Mouse (Mus musculus): ENCODE data around the gene Mcm10.
"Not testable (repeated sequence)": the region's sequence is repeated elsewhere in the genome, so short reads cannot be mapped to it uniquely, and the experiment has no call there.

Mcm10 gene

DNA sequence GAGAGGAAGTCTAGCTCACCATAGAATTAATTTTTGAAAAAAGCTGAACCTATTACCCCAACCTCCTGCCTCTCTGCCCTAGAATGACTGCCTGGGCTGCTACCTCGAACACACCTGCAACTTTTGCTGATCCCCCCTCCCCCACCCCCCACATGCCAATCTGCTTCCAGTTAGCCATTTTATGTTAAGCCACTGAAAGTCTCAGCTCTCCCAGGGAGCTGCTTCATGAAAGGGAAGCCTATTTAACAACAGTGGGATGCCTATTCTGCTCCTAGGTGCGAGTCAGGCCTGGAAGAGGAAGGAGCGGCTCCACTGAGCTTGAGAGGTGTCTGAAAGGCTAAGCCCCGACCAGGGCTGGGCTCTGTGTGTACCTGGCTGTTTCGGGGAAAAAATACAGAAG is 28.6 kb downstream of the Mcm10 start:
- no peak for DNase-seq

- peak; percentile 22 to 49 for DNase-seq
Measured at GRCm38 (mm10) chr2:4978091-4978490, 34.5 kb downstream of the Mcm10 start.

GRCm38 (mm10) chr2:4975807-4976206 is 36.8 kb downstream of the Mcm10 start, which contains the start of gene Ucma:
Gene Ucma, plus strand, starts transcription at chr2:4976122.
- no peak for DNase-seq

DNA sequence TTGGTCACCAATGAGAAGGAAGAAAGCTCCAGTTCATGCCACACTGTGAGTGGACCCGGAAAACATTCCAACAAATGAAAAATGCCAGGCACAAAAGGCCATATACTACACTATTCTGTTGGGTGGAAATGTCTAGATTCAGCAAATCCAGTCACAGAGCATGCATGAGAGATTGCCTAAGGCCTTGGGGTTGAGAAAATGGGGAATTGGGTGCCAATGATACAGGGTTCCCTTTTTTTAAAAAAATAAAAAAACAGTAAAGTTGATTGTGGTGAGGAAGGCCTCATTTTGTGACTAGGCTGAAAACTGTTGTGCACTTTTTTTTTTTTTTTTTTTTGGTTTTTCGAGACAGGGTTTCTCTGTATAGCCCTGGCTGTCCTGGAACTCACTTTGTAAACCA is 43.5 kb downstream of the Mcm10 start:
- no peak for DNase-seq

GRCm38 (mm10) chr2:4967806-4968205 is 44.8 kb downstream of the Mcm10 start:
- no peak for DNase-seq

- no peak for DNase-seq
Measured at GRCm38 (mm10) chr2:4958039-4958438, 54.6 kb downstream of the Mcm10 start.

DNA sequence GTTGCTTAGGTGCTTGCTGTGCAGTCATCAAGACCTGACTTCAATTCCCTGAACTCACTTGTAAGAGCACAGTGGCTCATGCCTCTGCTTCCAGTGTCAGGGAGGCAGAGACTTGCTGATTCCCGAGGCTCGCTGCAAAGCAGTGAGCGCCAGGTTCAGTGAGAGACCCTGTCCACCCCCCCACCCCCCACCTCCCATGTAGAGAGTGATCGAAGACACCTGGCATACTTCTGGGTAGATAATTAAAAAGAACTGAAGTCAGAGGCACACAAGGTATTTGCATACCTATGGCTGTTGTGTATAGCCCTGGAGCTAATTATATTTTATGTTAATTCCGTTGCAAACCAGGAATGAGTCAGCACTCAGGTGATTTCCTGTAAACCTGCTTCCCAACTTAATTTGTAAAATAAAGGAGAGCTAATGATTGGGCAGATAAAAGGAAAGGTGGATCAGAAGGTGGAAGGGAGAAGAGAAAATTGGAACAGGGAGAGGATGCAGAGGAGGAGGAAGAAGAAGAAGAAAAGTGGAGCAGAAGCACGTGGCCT is 58.3 kb downstream of the Mcm10 start:
- DNase-seq, result no peak

DNA sequence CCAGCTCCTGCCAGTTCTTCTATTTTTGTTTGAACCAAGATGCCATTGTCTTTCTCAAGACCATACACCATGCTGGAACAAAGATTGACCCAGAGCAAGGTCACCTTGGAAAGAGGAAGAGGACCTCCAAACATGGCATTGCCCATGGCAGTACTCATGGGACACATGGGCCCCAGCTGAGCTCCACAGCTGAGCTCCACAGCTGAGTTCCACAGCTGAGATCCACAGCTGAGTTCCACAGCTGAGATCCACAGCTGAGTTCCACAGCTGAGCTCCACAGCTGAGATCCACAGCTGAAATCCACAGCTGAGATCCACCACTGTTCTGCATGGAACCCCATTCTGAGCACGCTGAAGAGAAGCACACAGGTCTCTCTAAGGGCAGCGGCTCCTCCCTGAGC is 61.6 kb downstream of the Mcm10 start:
- no peak for DNase-seq

GRCm38 (mm10) chr2:4949691-4950090 is 62.9 kb downstream of the Mcm10 start:
- DNase-seq, result not testable (repeated sequence)

GRCm38 (mm10) chr2:4940861-4941260 is 71.7 kb downstream of the Mcm10 start:
- DNase-seq, result no peak

Data from cerebellum, postnatal 25 days (tissue).